Mouse (Mus musculus): ENCODE results near the gene Apaf1. TPM values are rescaled to one million over a fixed set of nuclear protein-coding genes. Genes with fewer than 3 reads are reported as not detected.
A peak's percentile ranks its signal among the peaks of the same experiment; 100 is the strongest.

Apaf1 gene
- polyA plus RNA-seq, 1 experiment from 2014 or later: 26.9 TPM

- Histone ChIP-seq H3K4me1 (ENCODE audit: insufficient read depth) (no peaks in the 10 kb centered on the region), H3K36me3 (ENCODE audit: insufficient read depth) (peaks cover 9% of the 10 kb centered on the region), H3K4me3 (ENCODE audit: low read depth, low read length) (peak overlapping the region; percentile 95), H3K27me3 (ENCODE audit: insufficient read depth, low read length) (no peaks in the 10 kb centered on the region), H3K9ac (peak overlapping the region; percentile 84), H3K27ac (ENCODE audit: low read depth) (peak overlapping the region; percentile 73; the same call in 1 of the 2 replicates), H3K4me2 (peak overlapping the region; percentile 78), H3K9me3 (ENCODE audit: low read depth, low read length) (no peaks in the 10 kb centered on the region)
- no peak for DNase-seq
- TF ChIP-seq CTCF (IDR thresholded peaks at IDR 0.05; ENCODE audit: low read depth): no peak
- WGBS: 33% methylated on average over 12 of the region's 12 CpGs
- ATAC-seq (ENCODE audit: insufficient read depth): peak; percentile 47
Observed at GRCm38 (mm10) chr10:91083393-91083927, 890 bp upstream of the Apaf1 start.

GRCm38 (mm10) chr10:91081959-91082507 is 537 bp downstream of the Apaf1 start:
- Histone ChIP-seq H3K4me1 (ENCODE audit: insufficient read depth) (no peaks in the 10 kb centered on the region), H3K27ac (ENCODE audit: low read depth) (peak overlapping the region; percentile 84), H3K4me2 (peak overlapping the region; percentile 78), H3K36me3 (ENCODE audit: insufficient read depth) (peaks cover 20% of the 10 kb centered on the region), H3K4me3 (ENCODE audit: low read depth, low read length) (peak overlapping the region; percentile 95), H3K27me3 (ENCODE audit: insufficient read depth, low read length) (no peaks in the 10 kb centered on the region), H3K9me3 (ENCODE audit: low read depth, low read length) (no peaks in the 10 kb centered on the region), H3K9ac (peak overlapping the region; percentile 85)
- no peak for TF ChIP-seq CTCF (IDR thresholded peaks at IDR 0.05; ENCODE audit: low read depth)
- WGBS: under 1% methylated on average over 27 of the region's 27 CpGs
- DNase-seq: peak; percentile 60
- ATAC-seq (ENCODE audit: insufficient read depth): no peak; the same call in 1 of the 2 replicates

GRCm38 (mm10) chr10:91080540-91080939 is 2.0 kb downstream of the Apaf1 start:
- no peak for TF ChIP-seq CTCF (IDR thresholded peaks at IDR 0.05; ENCODE audit: low read depth)
- Histone ChIP-seq H3K4me1 (ENCODE audit: insufficient read depth) (no peaks in the 10 kb centered on the region), H3K27ac (ENCODE audit: low read depth) (no peak overlapping the region), H3K36me3 (ENCODE audit: insufficient read depth) (peaks cover 34% of the 10 kb centered on the region), H3K4me2 (0 out of 2 replicates have a peak overlapping the region, but pooled peaks have one; percentile 8), H3K4me3 (ENCODE audit: low read depth, low read length) (no peak overlapping the region), H3K27me3 (ENCODE audit: insufficient read depth, low read length) (no peaks in the 10 kb centered on the region), H3K9me3 (ENCODE audit: low read depth, low read length) (no peaks in the 10 kb centered on the region), H3K9ac (no peak overlapping the region)
- DNase-seq (no peak), ATAC-seq (ENCODE audit: insufficient read depth) (no peak)
- WGBS: 79% methylated on average over 5 of the region's 5 CpGs

GRCm38 (mm10) chr10:91076667-91077066 is 5.9 kb downstream of the Apaf1 start:
- no peak overlapping the region for H3K4me3 ChIP-seq (ENCODE audit: low read depth, low read length)
- H3K27ac ChIP-seq (ENCODE audit: low read depth): no peak overlapping the region
- no peak overlapping the region for H3K4me2 ChIP-seq
- 84% methylated on average over 2 of the region's 2 CpGs for WGBS
- no peaks in the 10 kb centered on the region for H3K4me1 ChIP-seq (ENCODE audit: insufficient read depth)
- no peak for DNase-seq
- TF ChIP-seq CTCF (IDR thresholded peaks at IDR 0.05; ENCODE audit: low read depth): no peak
- H3K9me3 ChIP-seq (ENCODE audit: low read depth, low read length): no peaks in the 10 kb centered on the region
- H3K9ac ChIP-seq: no peak overlapping the region
- no peak for ATAC-seq (ENCODE audit: insufficient read depth)
- H3K36me3 ChIP-seq (ENCODE audit: insufficient read depth): peaks cover 53% of the 10 kb centered on the region
- no peaks in the 10 kb centered on the region for H3K27me3 ChIP-seq (ENCODE audit: insufficient read depth, low read length)

- DNase-seq (no peak), ATAC-seq (ENCODE audit: insufficient read depth) (no peak)
- H3K27me3 ChIP-seq (ENCODE audit: insufficient read depth, low read length): no peaks in the 10 kb centered on the region
- no peak for TF ChIP-seq CTCF (IDR thresholded peaks at IDR 0.05; ENCODE audit: low read depth)
- H3K9ac ChIP-seq: no peak overlapping the region
- no peak overlapping the region for H3K4me2 ChIP-seq
- no peaks in the 10 kb centered on the region for H3K9me3 ChIP-seq (ENCODE audit: low read depth, low read length)
- no peaks in the 10 kb centered on the region for H3K4me1 ChIP-seq (ENCODE audit: insufficient read depth)
- H3K27ac ChIP-seq (ENCODE audit: low read depth): no peak overlapping the region
- H3K4me3 ChIP-seq (ENCODE audit: low read depth, low read length): no peak overlapping the region
- 68% methylated on average over 3 of the region's 3 CpGs for WGBS
- H3K36me3 ChIP-seq (ENCODE audit: insufficient read depth): peaks cover 47% of the 10 kb centered on the region
Observed at GRCm38 (mm10) chr10:91073345-91073744, 9.2 kb downstream of the Apaf1 start.

GRCm38 (mm10) chr10:91071768-91072167 is 10.8 kb downstream of the Apaf1 start:
- WGBS: 31% methylated on average over 1 of the region's 1 CpGs
- peaks cover 41% of the 10 kb centered on the region for H3K36me3 ChIP-seq (ENCODE audit: insufficient read depth)

GRCm38 (mm10) chr10:91062355-91062754 is 20.2 kb downstream of the Apaf1 start:
- H3K36me3 ChIP-seq (ENCODE audit: insufficient read depth): peaks cover 70% of the 10 kb centered on the region
- 87% methylated on average over 6 of the region's 6 CpGs for WGBS

More at GRCm38 (mm10) chr10:91071768-91072167, 10.8 kb downstream of the Apaf1 start:
- H3K4me1 ChIP-seq (ENCODE audit: insufficient read depth): no peaks in the 10 kb centered on the region
- no peaks in the 10 kb centered on the region for H3K9me3 ChIP-seq (ENCODE audit: low read depth, low read length)
- no peak for ATAC-seq (ENCODE audit: insufficient read depth)
- H3K27me3 ChIP-seq (ENCODE audit: insufficient read depth, low read length): no peaks in the 10 kb centered on the region
- no peak overlapping the region for H3K9ac ChIP-seq
- peak; percentile 36; the same call in 1 of the 2 replicates for TF ChIP-seq CTCF (IDR thresholded peaks at IDR 0.05; ENCODE audit: low read depth)
- H3K4me3 ChIP-seq (ENCODE audit: low read depth, low read length): no peak overlapping the region
- no peak overlapping the region for H3K4me2 ChIP-seq
- no peak overlapping the region for H3K27ac ChIP-seq (ENCODE audit: low read depth)
- peak; percentile 71 for DNase-seq

More at GRCm38 (mm10) chr10:91062355-91062754, 20.2 kb downstream of the Apaf1 start:
- no peak overlapping the region for H3K4me2 ChIP-seq
- no peak for TF ChIP-seq CTCF (IDR thresholded peaks at IDR 0.05; ENCODE audit: low read depth)
- H3K27ac ChIP-seq (ENCODE audit: low read depth): no peak overlapping the region
- no peaks in the 10 kb centered on the region for H3K9me3 ChIP-seq (ENCODE audit: low read depth, low read length)
- DNase-seq (no peak), ATAC-seq (ENCODE audit: insufficient read depth) (no peak)
- H3K4me3 ChIP-seq (ENCODE audit: low read depth, low read length): no peak overlapping the region
- no peak overlapping the region for H3K9ac ChIP-seq
- H3K4me1 ChIP-seq (ENCODE audit: insufficient read depth): no peaks in the 10 kb centered on the region
- H3K27me3 ChIP-seq (ENCODE audit: insufficient read depth, low read length): no peaks in the 10 kb centered on the region

All from lung, embryonic 14.5 days (tissue).